Mouse (Mus musculus) kidney, postnatal 0 days (tissue): Measurements from ENCODE around the gene Ifnl3. TPM values are rescaled to one million over a fixed set of nuclear protein-coding genes. Genes with fewer than 3 reads are reported as not detected.

Experiments used
- ATAC-seq: fragments of 200-750 bp; cut with Nextera tagmentation; replicated peaks from 2 replicates; pipeline ENCODE4 v1.8.0; 2017; ENCODE audit warnings: low read depth, moderate number of reproducible peaks, moderate TSS enrichment, moderate library complexity; ENCODE audit not compliant: low FRiP score
- DNase-seq: peaks from one replicate; pipeline ENCODE4 v3.0.0-alpha.2; 2016; ENCODE audit warnings: low spot score
- H3K27ac ChIP-seq: fragments of 300-500 bp; sonication (generic); 2 replicates; pipeline ENCODE4 v1.5.1; 2014; ENCODE audit warnings: mild to moderate bottlenecking
- H3K27me3 ChIP-seq: fragments of 300-500 bp; sonication (generic); 2 replicates; pipeline ENCODE4 v1.6.1; 2014; ENCODE audit warnings: low read length, mixed read lengths; ENCODE audit not compliant: insufficient read depth
- H3K36me3 ChIP-seq: fragments of 300-500 bp; sonication (generic); 2 replicates; pipeline ENCODE4 v1.6.1; 2014; ENCODE audit warnings: low read length, mixed read lengths; ENCODE audit not compliant: insufficient read depth
- H3K4me1 ChIP-seq: fragments of 300-500 bp; sonication (generic); replicated peaks from 2 replicates; pipeline ENCODE4 v1.6.1; 2014; ENCODE audit warnings: antibody characterized with exemption, low read length, mixed read lengths; ENCODE audit not compliant: insufficient read depth
- H3K4me2 ChIP-seq: fragments of 300-500 bp; sonication (generic); 2 replicates; pipeline ENCODE4 v1.6.1; 2014; ENCODE audit warnings: mild to moderate bottlenecking, low read length, moderate library complexity, mixed read lengths
- H3K4me3 ChIP-seq: fragments of 300-500 bp; sonication (generic); replicated peaks from 2 replicates; pipeline ENCODE4 v1.5.1; 2014; ENCODE audit warnings: low read depth, low read length
- H3K9ac ChIP-seq: fragments of 300-500 bp; sonication (generic); 2 replicates; pipeline ENCODE4 v1.6.1; 2014; ENCODE audit warnings: low read depth, low read length
- H3K9me3 ChIP-seq: fragments of 300-500 bp; sonication (generic); replicated peaks from 2 replicates; pipeline ENCODE4 v1.6.1; 2016; ENCODE audit warnings: low read length, inconsistent platforms, mixed read lengths
- CTCF ChIP-seq: IDR thresholded peaks from 2 replicates; pipeline ENCODE4 v1.5.1; 2016; ENCODE audit warnings: antibody characterized with exemption, low read depth, mild to moderate bottlenecking, moderate library complexity
- WGBS: fragments of 180-500 bp; shearing (Covaris S2); extraction: QIAGEN DNeasy Blood & Tissue Kit; methylation state at CpG from one replicate; pipeline ENCODE4 v1.1.7; 2014; 5-methylcytosine and 5-hydroxymethylcytosine counted together
- microRNA-seq: library from miRNA; unstranded; fragments of <30 nt; microRNA quantifications from one replicate; pipeline ENCODE4, GENCODE M21; 2016
- polyA plus RNA-seq: library from polyadenylated mRNA; unstranded; fragments of >200 nt; fragmentation: Nextera tagmentation; extraction: Ambion mirVana; gene quantifications from 2 replicates; pipeline ENCODE4 v1.2.1, GENCODE M21; 2015

The Ifnl3 gene
- polyA plus RNA-seq, 1 experiment from 2014 or later, result not detected

DNA sequence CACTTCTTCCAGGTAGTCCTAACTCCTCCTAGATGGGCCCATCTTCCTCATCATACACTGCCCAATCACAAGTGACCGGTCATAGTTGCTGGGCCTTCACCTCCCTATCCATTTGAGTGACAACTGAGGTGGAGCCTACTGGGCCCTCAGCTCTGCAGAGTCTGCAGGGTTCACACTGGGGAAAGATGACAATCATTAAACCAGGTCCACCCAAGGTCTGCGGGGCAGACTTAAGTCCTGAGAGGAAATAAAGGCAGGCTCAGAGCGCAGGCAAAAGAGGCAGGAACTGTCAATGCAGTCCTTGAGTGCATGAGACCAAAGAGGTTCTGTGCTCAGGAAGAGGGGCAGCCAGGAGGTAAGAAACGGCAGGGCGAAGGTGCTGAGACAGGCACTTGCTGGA lies 50.1 kb downstream of the Ifnl3 start:
- no peak for TF ChIP-seq CTCF
- Histone ChIP-seq H3K4me1 (peaks cover 59% of the 10 kb centered on the region), H3K9me3 (no peaks in the 10 kb centered on the region), H3K4me2 (no peak overlapping the region), H3K4me3 (no peak overlapping the region), H3K27me3 (no peaks in the 10 kb centered on the region), H3K9ac (no peak overlapping the region), H3K27ac (peak overlapping the region; percentile 91), H3K36me3 (peaks cover 4% of the 10 kb centered on the region; the same call in 1 of the 2 replicates)
- no peak for DNase-seq
- 0 out of 2 replicates have a peak, but pooled peaks have one; percentile 2 for ATAC-seq
- WGBS, result 59% methylated on average over 5 of the region's 5 CpGs

DNA sequence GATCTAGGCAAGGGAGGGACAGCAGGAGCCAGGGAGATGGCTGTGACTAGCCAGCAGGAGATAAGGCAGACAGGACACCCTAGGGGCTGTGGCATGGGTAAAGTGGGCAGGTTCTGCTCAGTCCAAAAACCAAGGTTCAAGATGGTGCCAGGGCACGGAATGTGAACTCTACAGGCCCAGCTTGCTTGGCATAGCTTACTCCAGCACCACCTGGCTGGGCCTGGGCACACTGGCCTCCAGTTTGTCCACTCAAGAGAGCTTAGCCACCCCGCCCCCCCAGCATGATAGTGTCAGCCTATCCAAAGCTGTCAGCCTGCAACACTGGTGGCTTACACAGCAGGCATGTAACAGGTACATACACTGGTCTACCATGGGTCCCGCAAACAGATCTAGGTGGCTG lies 50.6 kb downstream of the Ifnl3 start:
- no peaks in the 10 kb centered on the region for H3K9me3 ChIP-seq
- peak overlapping the region; percentile 91 for H3K27ac ChIP-seq
- no peak for ATAC-seq
- no peak overlapping the region for H3K9ac ChIP-seq
- no peak overlapping the region for H3K4me3 ChIP-seq
- H3K27me3 ChIP-seq, result no peaks in the 10 kb centered on the region
- 91% methylated on average over 3 of the region's 3 CpGs for WGBS
- no peak for TF ChIP-seq CTCF
- no peaks in the 10 kb centered on the region for H3K36me3 ChIP-seq
- peaks cover 63% of the 10 kb centered on the region for H3K4me1 ChIP-seq
- no peak overlapping the region for H3K4me2 ChIP-seq
- no peak for DNase-seq

Small RNAs within 50 kb of the gene (microRNA-seq; reads per million reads assigned to microRNA genes)
- gene Mir7049, result not detected

Other genes with a start within 250 kb of the Ifnl3 start
- 13.8 and 15.6 TPM in 2 replicates for gene Eid2b, start 245.1 kb upstream of the Ifnl3 start, polyA plus RNA-seq
- gene Selenov, start 231.7 kb upstream of the Ifnl3 start, polyA plus RNA-seq, result 0.14 and 0.26 TPM in 2 replicates
- 0.43 and 0.45 TPM in 2 replicates for gene Dll3, start 220.6 kb upstream of the Ifnl3 start, polyA plus RNA-seq
- gene Timm50, start 210.8 kb upstream of the Ifnl3 start, polyA plus RNA-seq, result 117 and 122 TPM in 2 replicates
- 53.4 and 59.8 TPM in 2 replicates for gene Supt5, start 184.1 kb upstream of the Ifnl3 start, polyA plus RNA-seq
- 1,088 and 1,198 TPM in 2 replicates for gene Rps16, start 172.2 kb upstream of the Ifnl3 start, polyA plus RNA-seq
- 29.9 and 33.3 TPM in 2 replicates for gene Plekhg2, start 150.2 kb upstream of the Ifnl3 start, polyA plus RNA-seq
- gene Zfp36, start 142.6 kb upstream of the Ifnl3 start, polyA plus RNA-seq, result 18.6 and 19.6 TPM in 2 replicates
- gene Med29, start 130.1 kb upstream of the Ifnl3 start, polyA plus RNA-seq, result 44.6 and 47.8 TPM in 2 replicates
- gene Paf1, start 129.9 kb upstream of the Ifnl3 start, polyA plus RNA-seq, result 60.2 and 70.3 TPM in 2 replicates
- 19.5 and 23.8 TPM in 2 replicates for gene Gmfg, start 85.4 kb upstream of the Ifnl3 start, polyA plus RNA-seq
- gene Lrfn1, start 70.9 kb upstream of the Ifnl3 start, polyA plus RNA-seq, result 2.1 and 2.8 TPM in 2 replicates
- not detected in 2 replicates for gene Ifnl2, start 12.4 kb upstream of the Ifnl3 start, polyA plus RNA-seq
- 0.27 and 0.45 TPM in 2 replicates for gene Sycn, start 18.0 kb downstream of the Ifnl3 start, polyA plus RNA-seq
- 5.5 and 7.3 TPM in 2 replicates for gene Nccrp1, start 24.4 kb downstream of the Ifnl3 start, polyA plus RNA-seq
- gene Samd4b, start 75.3 kb downstream of the Ifnl3 start, polyA plus RNA-seq, result 18.4 and 19.5 TPM in 2 replicates
- 33.5 and 36.6 TPM in 2 replicates for gene Pak4, start 75.3 kb downstream of the Ifnl3 start, polyA plus RNA-seq
- gene Acp7, start 108.5 kb downstream of the Ifnl3 start, polyA plus RNA-seq, result not detected in 2 replicates
- gene Fbxo27, start 170.0 kb downstream of the Ifnl3 start, polyA plus RNA-seq, result 3.9 and 4.1 TPM in 2 replicates
- gene Fbxo17, start 194.0 kb downstream of the Ifnl3 start, polyA plus RNA-seq, result 7.0 and 8.0 TPM in 2 replicates
- 143 and 151 TPM in 2 replicates for gene Mrps12, start 219.0 kb downstream of the Ifnl3 start, polyA plus RNA-seq
- gene Sars2, start 219.2 kb downstream of the Ifnl3 start, polyA plus RNA-seq, result 20.2 and 21.5 TPM in 2 replicates
- gene Ccer2, start 233.3 kb downstream of the Ifnl3 start, polyA plus RNA-seq, result not detected in 2 replicates
- gene Sirt2, start 243.9 kb downstream of the Ifnl3 start, polyA plus RNA-seq, result 54.1 and 60.2 TPM in 2 replicates
- gene Nfkbib, start 244.7 kb downstream of the Ifnl3 start, polyA plus RNA-seq, result 42.2 and 43.7 TPM in 2 replicates